Mouse (Mus musculus): ENCODE results near the gene Hpgd. TPM values are rescaled to one million over a fixed set of nuclear protein-coding genes. Genes with fewer than 3 reads are reported as not detected.

Gene Hpgd
- polyA plus RNA-seq, 2 experiments = 19.5 to 27.7 TPM

- no peak overlapping the region for H3K9ac ChIP-seq (ENCODE audit: low read depth, low read length, severe bottlenecking)
- H3K4me2 ChIP-seq (replicated peaks; ENCODE audit: low read depth, low read length, severe bottlenecking) = no peak overlapping the region
- no peaks in the 10 kb centered on the region for H3K36me3 ChIP-seq (ENCODE audit: control insufficient read depth, insufficient read depth, low read length)
- no peaks in the 10 kb centered on the region for H3K4me1 ChIP-seq (ENCODE audit: control insufficient read depth, insufficient read depth, low read length)
- no peak for TF ChIP-seq POLR2A (IDR thresholded peaks at IDR 0.05; ENCODE audit: borderline replicate concordance, extremely low read depth, insufficient read depth, insufficient read length)
- 84% methylated on average over 2 of the region's 2 CpGs for whole genome bisulfite sequencing
- ATAC-seq (ENCODE audit: low FRiP score, low read depth) (no peak), DNase-seq (ENCODE audit: low spot score) (no peak)
- no peak overlapping the region for H3K27ac ChIP-seq (replicated peaks; ENCODE audit: low read depth, low read length)
- no peaks in the 10 kb centered on the region for H3K9me3 ChIP-seq (ENCODE audit: control insufficient read depth, low read length)
- H3K4me3 ChIP-seq (replicated peaks; ENCODE audit: low read length) = no peak overlapping the region
- H3K27me3 ChIP-seq (ENCODE audit: control insufficient read depth, insufficient read depth, low read length) = no peaks in the 10 kb centered on the region
Measured at GRCm38 (mm10) chr8:56363180-56363579, 68.8 kb downstream of the Hpgd start.

Data from limb, embryonic 14.5 days (tissue).